Mouse (Mus musculus): ENCODE data around the gene Acot1.

GRCm38 (mm10) chr12:84034108-84034507 is 24.8 kb downstream of the Acot1 start:
- no peak for TF ChIP-seq POLR2A (IDR thresholded peaks at IDR 0.05; ENCODE audit: low read depth, low read length)
- TF ChIP-seq CTCF (IDR thresholded peaks at IDR 0.05; ENCODE audit: extremely low read depth, insufficient read depth, insufficient read length, insufficient replicate concordance) = no peak

Measured in spleen, adult 2 months (tissue).